Mouse (Mus musculus) 3T3-L1 (cell line): Measurements from ENCODE around the gene Ifit3.
A peak's percentile ranks its signal among the peaks of the same experiment; 100 is the strongest.
"Not testable (repeated sequence)": the region's sequence is repeated elsewhere in the genome, so short reads cannot be mapped to it uniquely, and the experiment has no call there.

Experiments used
- DNase-seq: peaks from one replicate; pipeline ENCODE4 v3.0.0-alpha.2; 2015; ENCODE audit warnings: low read depth, low spot score

Ifit3 gene

GRCm38 (mm10) chr19:34583126-34583766 lies at the start of gene Ifit3:
TSS of gene Ifit3 (plus strand) at chr19:34583531.
- DNase-seq, result not testable (repeated sequence)

- DNase-seq, result no peak
Measured at GRCm38 (mm10) chr19:34539422-34539821, 43.9 kb upstream of the Ifit3 start.

- no peak for DNase-seq
Measured at GRCm38 (mm10) chr19:34546211-34546610, 37.1 kb upstream of the Ifit3 start.

- peak; percentile 96 for DNase-seq
Measured at GRCm38 (mm10) chr19:34547976-34548375, 35.4 kb upstream of the Ifit3 start.

GRCm38 (mm10) chr19:34550205-34550533 lies 33.2 kb upstream of the Ifit3 start:
- DNase-seq, result no peak

GRCm38 (mm10) chr19:34550534-34551223 lies 32.7 kb upstream of the Ifit3 start, which contains the start of gene Ifit2:
TSS of gene Ifit2 (plus strand) at chr19:34550694.
- peak; percentile 97 for DNase-seq

- DNase-seq, result peak; percentile 83
Measured at GRCm38 (mm10) chr19:34551981-34552380, 31.4 kb upstream of the Ifit3 start.

- peak; percentile 90 for DNase-seq
Measured at GRCm38 (mm10) chr19:34553021-34553420, 30.3 kb upstream of the Ifit3 start.

GRCm38 (mm10) chr19:34553522-34553921 lies 29.8 kb upstream of the Ifit3 start:
- DNase-seq, result peak; percentile 52

- no peak for DNase-seq
Measured at GRCm38 (mm10) chr19:34554061-34554460, 29.3 kb upstream of the Ifit3 start.

GRCm38 (mm10) chr19:34556621-34557020 lies 26.7 kb upstream of the Ifit3 start:
- no peak for DNase-seq

- DNase-seq, result no peak
Measured at GRCm38 (mm10) chr19:34562556-34562955, 20.8 kb upstream of the Ifit3 start.

GRCm38 (mm10) chr19:34566178-34566784 lies 17.1 kb upstream of the Ifit3 start:
- DNase-seq, result no peak

GRCm38 (mm10) chr19:34568988-34569895 lies 14.1 kb upstream of the Ifit3 start:
- peak; percentile 82 for DNase-seq

- DNase-seq, result no peak
Measured at GRCm38 (mm10) chr19:34569896-34570476, 13.3 kb upstream of the Ifit3 start.

GRCm38 (mm10) chr19:34571080-34571479 lies 12.3 kb upstream of the Ifit3 start:
- no peak for DNase-seq

- no peak for DNase-seq
Measured at GRCm38 (mm10) chr19:34573650-34574049, 9.7 kb upstream of the Ifit3 start.

- peak; percentile 52 for DNase-seq
Measured at GRCm38 (mm10) chr19:34577121-34577520, 6.2 kb upstream of the Ifit3 start.

GRCm38 (mm10) chr19:34582696-34583095 lies 635 bp upstream of the Ifit3 start:
- not testable (repeated sequence) for DNase-seq

GRCm38 (mm10) chr19:34585740-34586458 lies 2.6 kb downstream of the Ifit3 start:
- peak; percentile 63 for DNase-seq
